Mouse (Mus musculus) activated CD4-positive, CD25-positive, alpha-beta regulatory T cell, adult 4 months (primary cell): ENCODE results near the gene Klrb1c. TPM values are rescaled to one million over a fixed set of nuclear protein-coding genes. Genes with fewer than 3 reads are reported as not detected.
"Not testable (repeated sequence)": the region's sequence is repeated elsewhere in the genome, so short reads cannot be mapped to it uniquely, and the experiment has no call there.

Experiments
- ATAC-seq: one replicate; pipeline ENCODE4 v1.8.0; 2017
- polyA plus RNA-seq, 2 experiments: library from polyadenylated mRNA; unstranded; fragments of 100-300 nt; shearing (Covaris generic); gene quantifications; one replicate each; pipeline ENCODE4 v1.2.1; 2017

The Klrb1c gene
- polyA plus RNA-seq, 2 experiments from 2014 or later = 1.5 to 3.8 TPM

DNA sequence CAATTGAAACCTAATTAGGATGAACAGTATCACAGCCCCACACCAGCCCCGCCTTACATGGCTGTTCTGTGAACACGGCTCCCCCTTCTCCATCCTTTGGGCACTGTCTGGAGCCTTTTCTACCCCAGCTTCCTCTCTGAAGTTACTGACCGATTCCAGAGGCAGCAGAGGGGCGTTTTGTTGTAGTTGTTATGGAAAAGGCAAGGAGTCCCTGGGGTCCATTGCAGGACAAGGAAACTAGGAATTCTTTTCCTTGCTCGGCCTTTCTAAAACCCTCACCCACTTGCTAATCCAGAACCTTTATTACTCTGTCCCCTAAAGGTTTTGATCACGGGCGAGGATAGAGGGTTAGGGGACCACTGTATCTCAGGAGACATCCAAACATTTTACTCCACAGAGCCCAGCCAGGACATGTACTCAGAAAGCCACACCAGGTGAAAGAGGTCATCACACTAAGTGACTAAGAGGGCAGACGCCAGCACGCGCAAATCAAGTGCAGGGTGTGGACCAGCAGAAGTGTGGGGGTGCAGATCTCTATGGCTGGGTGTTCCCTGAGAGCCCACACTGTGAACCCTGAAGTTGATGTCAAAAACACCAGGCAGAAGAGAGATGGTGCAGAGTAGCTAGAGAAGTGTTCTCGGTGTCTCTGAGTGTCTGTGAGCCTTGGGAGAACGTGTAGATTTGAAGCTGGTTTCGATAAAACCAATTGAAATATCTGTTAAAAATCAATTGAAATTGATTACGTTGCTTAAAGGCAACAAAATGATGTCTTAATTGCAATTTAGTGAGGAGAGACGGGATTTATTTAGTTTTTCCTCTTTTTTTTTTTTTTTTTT is 9.1 kb upstream of the Klrb1c start:
- ATAC-seq = no peak

DNA sequence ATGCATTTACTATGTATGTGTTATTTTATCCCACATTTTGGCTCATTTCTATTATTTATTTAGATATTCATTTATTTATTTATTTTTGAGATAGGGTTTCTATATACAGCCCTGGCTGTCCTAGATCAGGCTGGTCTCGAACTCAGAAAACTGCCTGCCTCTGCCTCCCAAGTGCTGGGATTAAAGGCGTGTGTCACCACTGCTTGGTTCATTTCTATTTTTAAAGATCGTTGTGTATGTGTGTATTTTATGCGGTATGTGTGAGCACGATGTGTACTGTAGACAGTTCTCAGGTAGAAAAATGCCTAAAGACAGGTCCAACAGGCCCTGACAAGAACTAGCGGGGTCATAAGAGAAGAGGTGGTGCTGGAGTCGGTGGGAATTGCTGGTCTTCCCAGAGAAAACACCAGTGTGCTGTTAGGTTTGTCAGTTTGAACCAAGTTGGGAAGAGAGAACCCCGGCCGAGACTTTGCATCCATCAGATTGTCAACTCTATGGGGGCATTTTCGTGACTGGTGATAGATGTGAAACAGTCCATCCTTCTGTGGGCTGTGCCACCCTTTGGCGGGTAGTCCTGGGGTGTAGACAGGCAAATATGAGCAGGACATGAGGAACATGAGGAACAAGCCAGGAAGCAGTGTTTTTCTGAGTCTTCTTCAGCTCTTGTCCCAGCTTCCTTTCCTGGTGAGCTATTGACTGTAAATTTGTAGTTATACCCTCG is 8.3 kb upstream of the Klrb1c start:
- ATAC-seq = no peak

DNA sequence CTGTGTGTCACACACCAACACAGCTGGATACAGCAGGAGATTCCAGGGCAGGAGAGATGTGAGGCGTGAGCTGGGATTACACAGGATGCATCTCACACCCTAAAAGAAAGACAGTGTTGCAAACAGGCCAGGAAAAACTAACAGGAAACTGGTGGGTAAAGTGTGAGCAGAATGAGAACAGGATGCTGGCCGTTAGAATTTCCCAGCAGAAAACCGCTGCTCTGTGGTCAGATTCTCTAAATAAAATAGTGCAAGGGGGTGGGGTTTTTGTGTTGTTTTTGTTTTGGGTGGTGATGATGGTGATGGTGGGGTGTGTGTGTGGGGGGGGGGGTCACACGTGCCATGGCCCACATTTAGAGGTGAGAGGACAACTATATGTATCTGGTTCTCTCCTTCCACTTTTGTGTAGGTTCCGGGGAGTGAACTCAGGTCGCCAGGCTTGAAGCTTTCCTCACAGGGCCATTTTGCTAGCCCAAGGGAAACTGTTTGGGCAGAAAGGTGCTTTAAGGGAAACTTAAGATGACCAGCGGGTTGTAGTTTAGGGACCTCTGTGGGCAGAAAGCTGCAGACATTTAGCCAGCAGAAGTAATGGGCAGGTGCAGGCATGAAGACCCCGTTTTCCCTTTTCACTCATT is 7.4 kb upstream of the Klrb1c start:
- peak; percentile 67 for ATAC-seq

- ATAC-seq = no peak
Observed at GRCm38 (mm10) chr6:128793734-128794133, 4.7 kb upstream of the Klrb1c start.

DNA sequence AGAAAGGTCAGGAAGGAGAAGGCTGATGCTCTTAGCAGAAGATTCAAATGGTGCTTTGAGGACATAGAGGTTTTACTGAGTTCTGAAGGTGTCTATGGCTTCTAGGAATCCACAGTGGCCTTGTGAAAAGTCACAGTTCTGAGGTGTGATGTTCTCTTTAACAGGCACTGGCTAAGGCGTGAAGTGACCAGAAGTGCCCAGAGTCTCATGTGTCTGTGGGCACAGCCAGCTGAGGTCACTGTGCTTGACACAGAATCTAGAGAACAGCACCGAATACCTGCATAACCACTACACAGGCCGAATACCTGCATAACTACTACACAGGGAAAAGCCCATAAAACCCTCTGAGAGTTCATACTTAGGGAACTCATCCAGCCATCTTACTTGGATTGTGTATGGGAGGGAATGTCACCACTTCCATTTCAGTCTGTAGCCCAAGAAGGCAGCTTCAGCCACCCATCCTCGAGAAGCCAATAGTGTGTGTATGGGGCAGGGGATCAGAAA is 1.5 kb upstream of the Klrb1c start:
- not testable (repeated sequence) for ATAC-seq

DNA sequence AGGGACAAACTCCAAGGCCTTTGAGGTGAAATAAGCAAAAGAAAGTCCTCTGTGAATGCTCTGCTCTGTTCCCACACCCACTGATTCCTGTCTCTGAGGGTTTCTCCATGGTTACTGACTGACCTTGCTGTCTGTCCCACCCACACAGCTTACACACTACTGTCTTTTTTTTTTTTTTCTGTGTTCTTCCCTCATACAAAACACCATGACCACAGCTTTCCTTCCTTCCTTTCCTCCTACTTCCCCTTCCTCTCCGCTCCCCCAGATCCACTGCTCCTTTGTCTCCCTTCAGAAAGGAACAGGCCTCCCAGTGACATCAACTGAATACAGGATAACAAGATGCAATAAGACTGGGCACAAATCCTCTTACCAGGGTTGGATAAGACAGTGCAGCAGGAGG is 498 bp downstream of the Klrb1c start:
- ATAC-seq = no peak

GRCm38 (mm10) chr6:128786396-128786795 is 2.6 kb downstream of the Klrb1c start:
- not testable (repeated sequence) for ATAC-seq

DNA sequence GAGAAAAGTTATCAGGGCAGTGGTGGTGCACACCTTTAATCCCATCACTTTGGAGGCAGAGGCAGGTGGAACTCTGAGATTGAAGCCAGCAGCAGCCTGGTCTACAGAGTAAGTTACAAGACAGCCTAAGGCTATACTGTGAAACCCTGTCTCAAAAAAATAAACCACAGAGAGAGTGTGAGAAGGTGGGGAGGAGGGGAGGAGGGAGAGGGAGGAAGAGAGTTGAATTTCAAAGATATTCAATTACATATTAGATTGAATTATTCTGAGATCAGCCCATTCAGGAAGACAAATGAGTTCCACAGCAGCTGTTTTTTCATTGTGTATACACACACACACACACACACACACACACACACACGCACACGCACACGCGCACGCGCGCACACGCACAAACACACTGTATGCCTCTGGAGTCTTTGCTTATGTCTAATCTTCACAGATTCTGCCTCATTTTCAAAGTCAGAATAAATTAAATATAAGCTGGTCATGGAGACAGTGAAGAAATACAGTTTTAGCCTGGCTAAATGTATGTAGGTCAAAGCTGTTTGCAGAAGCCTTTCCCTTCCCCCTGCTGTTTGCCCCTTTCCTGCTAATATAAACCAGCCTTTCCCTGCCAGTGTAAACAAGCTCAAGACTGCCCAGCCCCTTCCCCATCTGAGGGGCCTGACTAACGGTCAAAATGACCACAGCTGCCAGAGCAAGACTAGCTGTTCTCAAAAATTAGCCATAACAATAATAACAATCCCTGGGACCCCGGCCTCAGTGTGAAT is 19.3 kb downstream of the Klrb1c start:
- ATAC-seq = no peak

- no peak for ATAC-seq
Observed at GRCm38 (mm10) chr6:128768047-128768446, 21.0 kb downstream of the Klrb1c start.

GRCm38 (mm10) chr6:128766486-128767254 is 22.3 kb downstream of the Klrb1c start:
- peak; percentile 51 for ATAC-seq

- ATAC-seq = no peak
Observed at GRCm38 (mm10) chr6:128765211-128765610, 23.8 kb downstream of the Klrb1c start.

DNA sequence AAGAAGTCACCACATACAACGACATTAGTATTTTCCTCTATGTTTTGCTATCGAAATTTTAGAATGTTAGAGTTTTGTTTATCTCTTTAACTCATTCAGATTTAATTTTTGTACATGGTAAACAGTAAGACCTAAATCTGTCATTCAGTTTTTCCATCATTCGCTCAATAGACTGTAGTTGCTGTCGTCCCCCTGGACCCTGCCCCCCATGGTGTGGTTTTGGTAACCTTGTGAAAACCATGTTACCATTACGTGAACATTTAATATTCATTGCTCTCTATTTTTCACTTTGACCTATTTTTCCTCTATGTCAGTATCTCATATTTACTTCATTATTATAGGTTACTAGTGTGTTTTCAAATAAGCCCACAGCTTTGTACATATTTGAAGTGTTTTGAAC is 24.4 kb downstream of the Klrb1c start:
- ATAC-seq = no peak

DNA sequence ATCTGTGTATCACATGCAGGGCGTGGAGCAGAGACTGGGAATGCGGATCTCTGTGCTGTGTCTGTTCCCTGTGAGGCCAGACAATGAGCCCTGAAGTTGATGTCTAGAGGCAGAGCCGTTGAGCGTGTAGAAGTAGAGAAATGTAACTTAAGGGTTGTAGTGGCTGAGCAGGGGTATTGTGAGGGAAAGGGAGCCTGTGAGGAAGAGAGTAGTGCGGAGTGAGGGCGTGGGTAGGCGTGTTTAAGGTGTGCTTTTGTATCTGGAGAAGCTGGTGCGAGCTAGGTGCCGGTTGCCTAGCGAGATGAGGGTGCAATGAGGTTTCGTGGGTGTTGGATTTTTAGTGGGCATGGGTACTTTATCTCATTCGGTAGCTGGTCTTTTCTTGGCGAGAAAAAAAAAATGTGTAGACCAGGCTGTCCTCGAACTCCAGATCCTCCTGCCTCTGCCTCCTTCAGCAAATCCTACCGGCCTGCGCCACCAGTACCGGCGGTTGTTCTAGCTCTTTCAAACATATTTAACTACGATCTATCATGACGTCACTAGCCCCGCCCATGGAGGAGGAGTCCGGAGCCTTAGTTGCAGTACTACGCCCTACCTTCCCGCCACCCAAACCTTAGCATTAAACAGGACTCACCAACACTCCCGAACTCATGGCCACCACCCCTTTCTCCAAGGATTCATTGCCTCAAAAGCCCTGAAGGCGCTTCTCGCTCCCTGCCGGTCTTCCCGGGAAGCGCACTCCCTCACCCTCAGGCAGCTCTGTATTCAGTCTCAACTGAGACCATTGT is 25.1 kb downstream of the Klrb1c start:
- ATAC-seq = peak; percentile 58

GRCm38 (mm10) chr6:128762892-128763670 is 25.9 kb downstream of the Klrb1c start:
- not testable (repeated sequence) for ATAC-seq

DNA sequence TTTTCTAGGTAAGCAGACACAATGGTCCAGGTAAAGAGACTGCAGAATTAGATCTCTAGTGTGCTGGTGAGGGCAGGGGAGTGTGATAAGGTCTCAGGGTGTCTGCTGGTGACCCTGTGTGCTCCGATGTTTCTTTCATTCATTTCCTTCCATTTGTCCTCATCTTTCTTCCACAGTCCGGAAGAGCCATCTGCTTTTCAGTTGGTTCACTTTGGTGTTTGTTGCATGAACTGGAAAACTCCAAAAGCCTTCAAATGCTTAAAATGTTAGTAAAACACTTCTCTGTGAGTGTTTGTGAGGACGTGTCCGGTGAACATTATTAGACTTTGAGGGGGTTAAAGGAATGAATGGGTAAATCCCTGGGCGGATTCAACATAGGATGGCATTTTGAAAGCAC is 27.9 kb downstream of the Klrb1c start:
- no peak for ATAC-seq

DNA sequence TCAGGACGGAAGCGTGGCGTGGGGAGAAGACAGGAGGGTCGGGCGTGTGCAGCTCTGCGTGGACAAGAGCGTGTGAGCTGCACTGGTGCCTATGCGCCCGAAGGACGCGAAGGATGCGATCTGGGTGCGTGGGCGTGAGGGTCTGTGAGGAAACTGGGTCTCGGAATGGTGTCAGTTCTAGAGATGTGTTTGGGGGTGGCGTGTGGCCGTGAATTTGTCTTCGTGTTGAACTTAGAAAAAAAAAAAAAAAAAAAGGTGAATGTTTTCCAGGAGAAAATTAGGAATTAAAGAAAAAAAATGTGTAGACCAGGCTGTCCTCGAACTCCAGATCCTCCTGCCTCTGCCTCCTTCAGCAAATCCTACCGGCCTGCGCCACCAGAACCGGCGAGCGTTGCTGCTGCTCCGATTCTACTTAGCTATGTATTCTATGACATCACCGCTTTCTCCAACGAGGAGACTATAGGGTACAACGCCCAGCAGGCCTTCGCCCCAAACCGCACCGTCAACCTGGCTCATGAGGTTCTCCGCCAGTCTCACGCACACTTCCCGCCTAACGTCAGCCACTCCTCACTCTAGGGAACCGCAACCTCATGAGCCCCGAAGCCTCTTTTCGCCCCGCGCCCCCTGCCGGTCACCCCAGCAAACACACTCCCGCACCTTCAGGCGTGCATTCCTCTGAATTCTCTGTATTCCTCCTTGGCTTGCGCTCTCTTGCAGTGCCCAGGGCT is 28.4 kb downstream of the Klrb1c start:
- peak; percentile 53 for ATAC-seq

DNA sequence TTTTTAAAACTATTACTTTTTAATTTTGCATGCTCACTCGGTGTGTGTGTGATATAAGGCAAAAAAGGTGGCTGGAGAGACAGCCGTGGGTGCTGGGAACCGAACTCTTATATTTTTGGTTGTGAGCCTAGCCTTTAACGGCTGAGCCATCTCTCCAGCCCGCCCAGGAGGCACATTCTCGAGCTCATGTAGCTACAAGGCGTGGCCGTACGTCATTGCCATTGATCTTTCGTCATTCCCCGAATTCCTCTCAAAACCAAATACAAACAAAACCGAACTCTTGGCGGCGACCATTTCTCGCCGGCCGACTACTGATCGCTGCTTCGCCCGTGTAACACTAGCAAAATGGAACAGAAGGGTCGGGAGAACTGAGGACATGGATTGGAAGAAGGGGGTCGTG is 29.0 kb downstream of the Klrb1c start:
- peak; percentile 40 for ATAC-seq

DNA sequence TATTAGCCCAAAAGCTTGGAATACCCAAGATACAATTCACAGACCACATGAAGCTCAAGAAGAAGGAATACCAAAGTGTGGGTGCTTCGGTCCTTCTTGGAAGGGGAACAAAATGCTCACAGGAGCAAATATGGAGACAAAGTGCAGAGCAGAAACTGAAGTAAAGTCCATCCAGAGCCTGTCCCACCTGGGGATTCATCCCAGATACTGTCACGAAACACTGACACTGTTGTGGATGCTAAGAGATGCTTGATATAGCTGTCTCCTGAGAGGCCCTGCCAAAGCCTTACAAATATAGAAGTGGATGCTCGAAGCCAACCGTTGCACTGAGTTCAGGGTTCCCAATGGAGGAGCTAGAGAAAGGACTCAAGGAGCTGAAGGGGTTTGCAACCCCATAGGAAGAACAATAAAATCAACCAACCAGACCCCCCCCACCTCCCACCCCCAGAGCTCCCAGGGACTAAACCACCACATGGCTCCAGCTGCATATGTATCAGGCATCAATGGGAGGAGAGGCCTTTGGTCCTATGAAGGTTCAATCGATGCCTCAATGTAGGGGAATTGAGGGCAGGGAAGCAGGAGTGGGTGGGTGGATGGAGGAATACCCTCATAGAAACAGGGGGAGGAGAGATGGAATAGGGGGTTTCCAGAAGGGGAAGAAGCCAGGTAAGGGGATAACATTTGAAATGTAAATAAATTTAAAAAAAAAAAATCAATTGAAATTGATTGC is 29.6 kb downstream of the Klrb1c start:
- no peak for ATAC-seq

DNA sequence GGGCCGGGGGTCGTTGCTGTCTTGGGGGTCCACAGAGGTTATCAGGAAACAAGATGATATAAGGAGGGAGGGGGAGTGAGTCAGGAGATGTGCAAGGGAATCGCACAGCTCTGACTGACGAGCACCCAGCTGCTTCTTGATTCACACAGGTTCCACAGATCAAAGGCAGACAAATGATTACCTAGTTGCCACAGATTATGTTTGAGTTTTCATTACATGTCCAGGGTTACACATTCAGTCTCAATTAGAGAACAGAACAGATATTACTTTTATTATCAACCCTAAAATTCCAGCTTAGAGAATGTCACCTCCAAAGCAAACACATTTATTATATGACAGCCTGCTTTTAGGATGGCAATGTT is 33.6 kb downstream of the Klrb1c start:
- ATAC-seq = not testable (repeated sequence)
